Mouse (Mus musculus) spleen, adult 10 weeks (tissue): ENCODE results near the gene Rcn2. TPM values are rescaled to one million over a fixed set of nuclear protein-coding genes. Genes with fewer than 3 reads are reported as not detected.

Experiments used
- polyA plus RNA-seq: library from polyadenylated mRNA; stranded (reverse); fragments of 350-450 nt; fragmentation: Illumina TruSeq; extraction: RNeasy Lipid Tissue Mini Kit (QIAGEN cat#74804); gene quantifications from one replicate; pipeline ENCODE4 v1.2.3, GENCODE M21; 2015; ENCODE audit warnings: low replicate concordance; ENCODE audit not compliant: insufficient read depth

Rcn2 gene
- polyA plus RNA-seq: 56.2 TPM

GRCm38 (mm10) chr9:56041372-56042180 is at the start of gene Rcn2:
Gene Rcn2, plus strand, starts transcription at chr9:56041845.

DNA sequence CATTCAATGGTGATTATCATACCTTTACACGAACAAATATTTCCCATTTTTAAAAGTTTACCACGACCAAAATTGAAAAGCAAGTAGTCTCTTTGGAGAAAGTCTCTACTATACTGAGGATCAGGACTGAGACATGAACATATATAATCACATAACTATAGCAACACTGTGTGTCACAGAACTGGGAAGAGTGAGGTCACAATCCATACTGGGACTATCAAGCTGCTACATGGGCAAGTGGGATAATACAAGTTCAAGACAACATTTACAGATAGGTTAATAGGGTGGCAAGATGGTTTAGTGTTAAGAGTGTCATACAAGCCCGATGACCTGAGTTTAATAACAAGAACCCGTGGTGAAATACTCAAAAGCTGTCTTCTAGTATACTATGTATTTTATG is 31.2 kb upstream of the Rcn2 start, which contains the start of gene 4930563M21Rik:
Gene 4930563M21Rik, minus strand, starts transcription at position 101 of the 400 bp plus-strand sequence.

DNA sequence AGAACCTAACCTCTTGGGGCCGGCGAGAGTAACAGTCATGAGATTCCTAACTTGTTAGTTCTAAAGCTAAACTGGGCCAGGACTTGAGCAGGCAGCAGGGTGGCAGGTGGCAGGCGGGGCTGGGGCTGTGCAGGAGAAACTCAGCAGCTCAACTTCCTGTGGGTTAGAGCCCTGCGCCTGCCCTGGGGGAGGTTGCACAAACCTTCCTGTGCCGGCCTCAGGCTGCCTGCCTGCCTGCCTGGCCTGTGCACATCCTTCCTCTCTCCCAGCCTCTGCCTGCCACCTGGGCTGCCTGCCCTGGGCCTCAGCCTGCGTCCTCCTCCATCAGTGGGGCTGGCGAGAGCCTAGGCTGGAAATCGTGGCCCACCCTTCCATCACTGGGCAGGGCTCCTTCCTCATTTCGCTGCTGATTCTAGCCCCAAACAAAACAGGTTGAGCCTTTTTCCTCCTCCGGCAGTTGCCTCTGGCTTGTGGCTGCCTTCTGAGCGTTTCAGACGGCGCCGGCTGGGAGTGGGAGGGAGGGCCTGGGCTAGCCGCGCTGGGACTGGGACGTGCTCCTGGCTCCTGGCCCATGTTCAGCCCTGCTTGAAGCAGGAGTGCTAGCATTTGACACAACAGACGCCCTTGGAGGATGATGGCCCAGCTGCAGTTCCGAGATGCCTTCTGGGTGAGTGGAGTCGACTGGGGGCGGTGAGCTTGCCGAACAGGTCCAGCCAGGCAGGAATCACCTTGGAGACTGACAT is 48.3 kb downstream of the Rcn2 start, which contains the start of gene Pstpip1:
Gene Pstpip1, plus strand, starts transcription at position 185 of the 743 bp plus-strand sequence.

Other genes with a start within 250 kb of the Rcn2 start
- 15.1 TPM for gene Scaper, start 103.7 kb upstream of the Rcn2 start, polyA plus RNA-seq
- gene 4930563M21Rik, start 31.3 kb upstream of the Rcn2 start, polyA plus RNA-seq: not detected
- gene Pstpip1, start 48.1 kb downstream of the Rcn2 start, polyA plus RNA-seq: 40.3 TPM
- 83.4 TPM for gene Tspan3, start 123.6 kb downstream of the Rcn2 start, polyA plus RNA-seq